Mouse (Mus musculus): ENCODE results near the gene Kmt2d. TPM values are rescaled to one million over a fixed set of nuclear protein-coding genes. Genes with fewer than 3 reads are reported as not detected.

The Kmt2d gene
- polyA plus RNA-seq, 1 experiment, result 33.0 TPM

DNA sequence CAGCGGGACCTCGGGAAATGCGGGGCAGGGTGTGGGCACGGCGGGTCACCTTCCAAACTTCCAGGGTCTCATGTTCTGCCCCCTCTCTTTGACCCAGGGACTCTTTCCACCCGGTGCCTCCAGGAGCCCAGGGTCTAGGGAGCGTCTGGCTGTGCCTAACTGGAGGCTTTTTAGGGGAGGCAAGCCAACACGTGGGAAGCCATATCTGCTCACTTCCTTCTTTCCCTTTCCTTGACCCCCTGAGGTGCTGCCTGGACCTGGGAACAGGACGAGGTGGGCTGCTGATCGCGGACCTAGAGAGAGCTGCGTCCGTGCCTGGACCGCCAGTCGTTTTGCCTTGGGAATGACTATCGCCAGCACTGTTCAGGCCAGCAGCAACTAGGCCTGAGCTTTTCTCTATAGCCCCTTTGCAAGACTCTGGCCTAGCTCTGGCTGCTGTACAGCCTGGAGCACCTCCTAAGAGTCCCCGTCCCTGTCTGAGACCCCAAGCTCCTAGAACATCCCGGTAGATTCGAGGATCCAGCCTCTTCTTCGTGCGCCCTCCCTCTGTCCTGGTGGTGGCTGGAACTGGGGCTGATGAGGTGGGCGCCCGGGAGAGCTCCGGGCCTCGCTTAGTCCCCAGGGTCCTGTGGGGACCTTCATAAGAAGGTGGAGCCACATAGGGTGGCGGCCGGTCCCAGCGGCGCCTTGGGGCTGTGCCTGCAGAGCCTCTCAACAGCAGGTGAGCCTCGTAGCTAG is 64.8 kb downstream of the Kmt2d start:
- peak overlapping the region; percentile 95 for H3K4me3 ChIP-seq (ENCODE audit: insufficient read depth, low read length)
- H3K27ac ChIP-seq (ENCODE audit: insufficient read depth, low read length), result peak overlapping the region; percentile 53
- TF ChIP-seq POLR2A (IDR thresholded peaks at IDR 0.05; ENCODE audit: extremely low read depth, insufficient read depth, low read length), result no peak
- TF ChIP-seq CTCF (IDR thresholded peaks at IDR 0.05; ENCODE audit: extremely low read depth, insufficient read depth, low read length), result no peak
- peaks cover 7% of the 10 kb centered on the region; the same call in 1 of the 2 replicates for H3K4me1 ChIP-seq (ENCODE audit: control insufficient read depth, insufficient read depth, low read length)

DNA sequence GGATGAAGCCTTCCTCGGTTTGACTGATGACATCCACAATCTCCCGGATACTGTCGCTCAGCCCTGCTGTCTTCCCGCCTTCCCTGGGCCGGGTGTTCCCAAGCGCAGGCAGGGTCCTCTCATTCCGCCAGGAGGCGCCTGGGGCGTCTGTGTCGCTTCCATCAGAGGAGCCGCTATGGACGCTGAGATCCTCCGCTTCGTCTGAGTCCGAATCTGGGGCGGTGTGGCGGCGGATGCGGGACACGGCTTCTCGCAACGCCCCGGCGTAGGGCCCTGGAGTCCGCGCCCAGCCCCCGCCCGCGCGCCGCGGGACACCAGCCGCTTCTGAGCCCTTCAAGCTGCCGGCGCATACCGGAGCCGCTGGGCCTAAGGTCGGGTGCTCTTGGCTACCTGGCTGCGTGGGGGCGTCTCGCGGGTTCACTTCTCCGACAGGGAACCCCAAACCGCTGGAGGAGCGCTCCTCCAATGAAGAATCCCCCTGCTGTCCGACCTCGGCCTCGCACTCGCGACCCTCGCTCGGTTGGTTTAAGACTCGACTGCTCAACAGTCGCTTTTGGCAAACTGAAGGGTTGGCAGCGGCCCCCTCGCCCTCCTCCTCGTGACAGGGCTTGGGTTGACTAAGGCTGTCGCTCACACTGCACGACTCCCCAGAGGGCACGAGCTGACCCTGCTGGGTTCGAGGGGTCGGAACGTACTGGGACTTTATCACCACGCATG is 65.5 kb downstream of the Kmt2d start:
- peak overlapping the region; percentile 36; the same call in 1 of the 2 replicates for H3K27ac ChIP-seq (ENCODE audit: insufficient read depth, low read length)
- peaks cover 7% of the 10 kb centered on the region; the same call in 1 of the 2 replicates for H3K4me1 ChIP-seq (ENCODE audit: control insufficient read depth, insufficient read depth, low read length)
- peak overlapping the region; percentile 95 for H3K4me3 ChIP-seq (ENCODE audit: insufficient read depth, low read length)
- TF ChIP-seq CTCF (IDR thresholded peaks at IDR 0.05; ENCODE audit: extremely low read depth, insufficient read depth, low read length), result peak; percentile 45; the same call in 1 of the 2 replicates
- TF ChIP-seq POLR2A (IDR thresholded peaks at IDR 0.05; ENCODE audit: extremely low read depth, insufficient read depth, low read length), result peak; percentile 33; the same call in 1 of the 2 replicates

DNA sequence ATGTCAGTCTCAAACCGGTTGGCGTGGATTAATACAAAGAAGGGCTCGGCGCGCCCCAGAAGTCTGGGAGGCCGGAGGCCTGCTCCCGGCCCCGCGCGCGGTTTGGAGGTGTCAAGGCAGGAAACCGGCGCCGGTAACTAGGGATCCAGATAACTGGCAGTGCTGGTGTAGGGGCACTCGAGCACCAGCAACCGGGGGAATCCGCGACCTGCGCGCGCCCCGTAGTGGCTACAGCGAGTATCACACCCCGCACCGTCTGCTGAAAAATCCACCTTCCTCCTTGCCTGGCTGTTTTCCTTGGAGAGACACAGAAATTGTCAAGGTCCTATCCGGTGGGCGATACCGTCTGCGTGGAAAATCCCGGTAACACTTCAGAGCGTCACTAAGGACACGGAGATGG is 67.0 kb downstream of the Kmt2d start:
- Histone ChIP-seq H3K4me3 (ENCODE audit: insufficient read depth, low read length) (no peak overlapping the region), H3K27ac (ENCODE audit: insufficient read depth, low read length) (no peak overlapping the region), H3K4me1 (ENCODE audit: control insufficient read depth, insufficient read depth, low read length) (peaks cover 1% of the 10 kb centered on the region; the same call in 1 of the 2 replicates)

DNA sequence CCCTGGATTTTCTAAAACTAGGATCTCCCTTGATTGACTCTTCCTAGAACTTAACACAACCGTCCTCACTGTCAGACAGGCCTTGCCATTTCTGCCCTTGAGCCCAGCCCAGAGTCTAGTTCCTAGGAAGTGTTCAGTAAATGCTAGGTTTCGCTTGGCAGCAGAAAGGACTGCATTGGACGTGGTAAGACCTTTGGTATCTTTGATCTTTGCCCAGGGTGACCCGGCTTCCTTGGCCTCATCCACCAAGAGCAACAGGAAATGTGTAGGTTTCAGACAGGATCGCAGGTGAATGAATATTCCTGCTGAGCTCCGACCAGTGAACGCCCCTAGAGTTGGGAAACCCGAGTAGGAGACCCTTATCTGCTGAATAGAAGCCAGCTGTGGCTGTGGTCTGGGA is 68.1 kb downstream of the Kmt2d start:
- H3K27ac ChIP-seq (ENCODE audit: insufficient read depth, low read length), result no peak overlapping the region
- peaks cover 1% of the 10 kb centered on the region; the same call in 1 of the 2 replicates for H3K4me1 ChIP-seq (ENCODE audit: control insufficient read depth, insufficient read depth, low read length)
- TF ChIP-seq CTCF (IDR thresholded peaks at IDR 0.05; ENCODE audit: extremely low read depth, insufficient read depth, low read length), result no peak
- TF ChIP-seq POLR2A (IDR thresholded peaks at IDR 0.05; ENCODE audit: extremely low read depth, insufficient read depth, low read length), result no peak
- H3K4me3 ChIP-seq (ENCODE audit: insufficient read depth, low read length), result no peak overlapping the region

More for the DNA sequence above, 67.0 kb downstream of the Kmt2d start:
- peak; percentile 63 for TF ChIP-seq CTCF (IDR thresholded peaks at IDR 0.05; ENCODE audit: extremely low read depth, insufficient read depth, low read length)
- TF ChIP-seq POLR2A (IDR thresholded peaks at IDR 0.05; ENCODE audit: extremely low read depth, insufficient read depth, low read length), result no peak

DNA sequence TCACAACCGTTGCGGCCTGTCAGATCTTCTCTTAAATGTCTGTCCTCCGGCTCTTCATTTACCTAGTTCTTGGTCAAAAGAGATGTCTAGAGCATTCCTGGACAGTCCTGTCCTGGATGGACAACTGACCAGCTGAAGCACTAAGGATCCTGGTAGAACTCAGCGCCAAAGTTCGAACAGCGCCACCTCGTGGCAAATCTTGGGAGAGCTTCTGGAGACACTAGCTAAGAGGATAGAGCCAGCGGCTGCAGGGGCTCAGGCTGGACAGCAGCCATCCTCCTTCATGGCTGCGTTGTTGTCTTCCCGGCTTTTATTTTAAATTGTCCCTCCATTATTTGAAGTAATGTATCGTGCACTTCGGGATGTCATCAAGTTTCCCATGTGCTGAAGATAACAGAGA is 71.6 kb downstream of the Kmt2d start:
- Histone ChIP-seq H3K4me3 (ENCODE audit: insufficient read depth, low read length) (no peak overlapping the region), H3K4me1 (ENCODE audit: control insufficient read depth, insufficient read depth, low read length) (peaks cover 3% of the 10 kb centered on the region; the same call in 1 of the 2 replicates), H3K27ac (ENCODE audit: insufficient read depth, low read length) (no peak overlapping the region)
- TF ChIP-seq POLR2A (IDR thresholded peaks at IDR 0.05; ENCODE audit: extremely low read depth, insufficient read depth, low read length) (no peak), CTCF (IDR thresholded peaks at IDR 0.05; ENCODE audit: extremely low read depth, insufficient read depth, low read length) (peak; percentile 76)

DNA sequence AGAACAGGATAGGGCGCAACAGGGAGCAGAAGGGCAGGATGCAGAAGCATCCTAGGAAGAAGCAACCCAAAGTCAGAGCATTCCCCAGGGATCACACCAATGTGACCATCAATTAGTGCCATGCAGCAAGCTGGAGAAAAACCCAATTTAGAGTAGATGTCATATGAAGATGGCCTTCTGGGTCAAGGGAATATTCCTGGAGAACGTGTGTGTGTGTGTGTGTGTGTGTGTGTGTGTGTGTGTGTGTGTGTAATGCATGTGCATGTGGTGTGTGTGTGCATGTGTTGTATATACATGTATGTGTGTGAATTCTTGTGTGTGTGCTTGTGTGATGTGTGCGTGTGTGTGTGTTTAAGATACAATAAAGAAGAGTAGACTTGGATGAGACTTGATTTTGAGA is 72.1 kb downstream of the Kmt2d start:
- peaks cover 1% of the 10 kb centered on the region; the same call in 1 of the 2 replicates for H3K4me1 ChIP-seq (ENCODE audit: control insufficient read depth, insufficient read depth, low read length)
- TF ChIP-seq POLR2A (IDR thresholded peaks at IDR 0.05; ENCODE audit: extremely low read depth, insufficient read depth, low read length), result no peak
- TF ChIP-seq CTCF (IDR thresholded peaks at IDR 0.05; ENCODE audit: extremely low read depth, insufficient read depth, low read length), result no peak
- H3K4me3 ChIP-seq (ENCODE audit: insufficient read depth, low read length), result no peak overlapping the region
- no peak overlapping the region for H3K27ac ChIP-seq (ENCODE audit: insufficient read depth, low read length)

DNA sequence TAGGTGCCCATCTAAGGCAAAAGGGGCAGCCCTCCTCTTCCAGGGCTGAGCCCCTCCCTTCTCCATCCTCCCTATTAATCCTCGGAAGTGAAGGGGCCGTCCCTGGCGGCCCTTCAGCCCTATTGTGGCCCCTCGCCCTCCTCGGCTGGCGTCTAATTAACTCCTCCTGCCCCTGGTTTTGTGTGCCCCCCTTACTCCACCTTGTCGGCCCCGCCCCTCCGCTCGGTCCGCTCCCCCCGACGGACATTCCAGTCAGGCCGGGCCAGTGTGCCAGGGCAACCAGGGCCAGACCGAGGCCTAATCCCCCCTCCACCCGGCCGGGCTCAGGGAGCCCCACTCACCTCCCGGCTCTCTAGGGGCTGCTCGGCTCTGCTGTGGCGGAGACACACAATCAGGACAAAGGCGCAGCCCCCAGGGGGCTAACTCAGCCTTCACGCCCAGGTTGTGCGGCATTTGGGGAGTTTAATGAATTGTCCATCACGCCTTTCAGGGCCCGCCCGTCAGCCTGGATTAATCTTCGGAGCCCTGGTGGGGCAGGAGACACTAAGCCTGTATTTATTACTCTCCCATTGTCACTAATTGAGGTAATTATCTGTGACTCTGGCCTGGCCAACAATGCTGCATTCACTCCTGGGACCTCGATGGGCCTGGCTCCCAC is 73.0 kb downstream of the Kmt2d start:
- TF ChIP-seq POLR2A (IDR thresholded peaks at IDR 0.05; ENCODE audit: extremely low read depth, insufficient read depth, low read length) (no peak), CTCF (IDR thresholded peaks at IDR 0.05; ENCODE audit: extremely low read depth, insufficient read depth, low read length) (no peak)
- Histone ChIP-seq H3K27ac (ENCODE audit: insufficient read depth, low read length) (no peak overlapping the region), H3K4me3 (ENCODE audit: insufficient read depth, low read length) (no peak overlapping the region), H3K4me1 (ENCODE audit: control insufficient read depth, insufficient read depth, low read length) (peaks cover 1% of the 10 kb centered on the region; the same call in 1 of the 2 replicates)

DNA sequence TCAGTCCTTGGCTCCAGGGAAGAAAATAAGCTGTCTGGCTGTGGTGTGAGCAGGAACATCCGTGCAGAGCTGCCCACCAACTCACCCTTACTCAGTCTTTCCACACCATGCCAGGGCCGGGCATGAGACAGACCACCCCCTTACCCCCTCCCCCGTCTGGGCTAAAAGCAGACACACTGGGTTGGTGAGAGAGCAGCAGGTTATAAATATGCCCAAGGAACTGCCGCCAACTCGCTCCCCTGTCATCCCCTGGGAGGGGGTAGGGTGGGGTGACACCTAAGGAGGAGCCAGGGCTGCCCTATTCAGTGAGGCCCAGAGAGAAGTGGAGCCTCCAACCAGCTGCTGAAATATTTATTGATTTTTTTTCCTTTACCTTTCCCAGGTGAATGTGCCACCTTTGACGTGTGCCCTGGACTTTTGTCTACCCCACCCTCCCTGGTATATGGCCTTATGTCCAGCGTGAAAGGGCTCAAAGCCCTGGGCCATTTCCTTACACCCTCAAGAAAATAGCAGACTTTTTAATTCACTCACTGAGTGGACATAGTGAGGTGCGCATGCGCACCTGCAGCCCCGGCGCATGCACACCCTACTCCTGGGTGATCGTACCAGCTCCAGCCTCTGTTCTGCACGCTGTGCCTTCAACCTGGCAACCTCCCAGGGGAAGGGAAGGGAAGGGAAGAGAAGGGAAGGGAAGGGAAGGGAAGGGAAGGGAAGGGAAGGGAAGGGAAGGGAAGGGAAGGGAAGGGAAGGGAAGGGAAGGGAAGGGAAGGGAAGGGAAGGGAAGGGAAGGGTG is 74.0 kb downstream of the Kmt2d start:
- TF ChIP-seq POLR2A (IDR thresholded peaks at IDR 0.05; ENCODE audit: extremely low read depth, insufficient read depth, low read length) (no peak), CTCF (IDR thresholded peaks at IDR 0.05; ENCODE audit: extremely low read depth, insufficient read depth, low read length) (no peak)
- Histone ChIP-seq H3K4me1 (ENCODE audit: control insufficient read depth, insufficient read depth, low read length) (peaks cover 1% of the 10 kb centered on the region; the same call in 1 of the 2 replicates), H3K4me3 (ENCODE audit: insufficient read depth, low read length) (no peak overlapping the region), H3K27ac (ENCODE audit: insufficient read depth, low read length) (no peak overlapping the region)
